Mouse (Mus musculus): ENCODE results near the gene Stat4. TPM values are rescaled to one million over a fixed set of nuclear protein-coding genes. Genes with fewer than 3 reads are reported as not detected.

Gene Stat4
- polyA plus RNA-seq, 1 experiment from 2014 or later, result 0.38 TPM

GRCm38 (mm10) chr1:52055947-52056346 is 69.0 kb downstream of the Stat4 start:
- Histone ChIP-seq H3K4me3 (ENCODE audit: low read depth, low read length) (no peak overlapping the region), H3K9me3 (ENCODE audit: control insufficient read depth) (no peaks in the 10 kb centered on the region), H3K4me2 (replicated peaks; ENCODE audit: low read depth) (no peak overlapping the region), H3K9ac (ENCODE audit: low read depth, low read length) (no peak overlapping the region), H3K27ac (ENCODE audit: low read depth, low read length) (no peak overlapping the region), H3K27me3 (replicated peaks; ENCODE audit: control insufficient read depth, insufficient read depth, low read length) (no peaks in the 10 kb centered on the region), H3K36me3 (ENCODE audit: control insufficient read depth, insufficient read depth) (no peaks in the 10 kb centered on the region), H3K4me1 (replicated peaks; ENCODE audit: control insufficient read depth, insufficient read depth, low read length) (no peaks in the 10 kb centered on the region)
- WGBS, result 84% methylated on average over 4 of the region's 4 CpGs
- TF ChIP-seq CTCF (IDR thresholded peaks at IDR 0.05; ENCODE audit: low read depth), result no peak
- ATAC-seq, result no peak

GRCm38 (mm10) chr1:52057153-52057552 is 70.2 kb downstream of the Stat4 start:
- 81% methylated on average over 5 of the region's 5 CpGs for WGBS
- Histone ChIP-seq H3K36me3 (ENCODE audit: control insufficient read depth, insufficient read depth) (no peaks in the 10 kb centered on the region), H3K4me1 (replicated peaks; ENCODE audit: control insufficient read depth, insufficient read depth, low read length) (no peaks in the 10 kb centered on the region), H3K27ac (ENCODE audit: low read depth, low read length) (no peak overlapping the region), H3K9ac (ENCODE audit: low read depth, low read length) (no peak overlapping the region), H3K27me3 (replicated peaks; ENCODE audit: control insufficient read depth, insufficient read depth, low read length) (no peaks in the 10 kb centered on the region), H3K4me2 (replicated peaks; ENCODE audit: low read depth) (no peak overlapping the region), H3K4me3 (ENCODE audit: low read depth, low read length) (no peak overlapping the region), H3K9me3 (ENCODE audit: control insufficient read depth) (no peaks in the 10 kb centered on the region)
- no peak for ATAC-seq
- TF ChIP-seq CTCF (IDR thresholded peaks at IDR 0.05; ENCODE audit: low read depth), result no peak

GRCm38 (mm10) chr1:52066276-52066675 is 79.3 kb downstream of the Stat4 start:
- H3K4me2 ChIP-seq (replicated peaks; ENCODE audit: low read depth), result no peak overlapping the region
- no peaks in the 10 kb centered on the region for H3K36me3 ChIP-seq (ENCODE audit: control insufficient read depth, insufficient read depth)
- H3K4me3 ChIP-seq (ENCODE audit: low read depth, low read length), result no peak overlapping the region
- 76% methylated on average over 1 of the region's 1 CpGs for WGBS
- no peak for ATAC-seq
- no peak overlapping the region for H3K9ac ChIP-seq (ENCODE audit: low read depth, low read length)
- H3K9me3 ChIP-seq (ENCODE audit: control insufficient read depth), result no peaks in the 10 kb centered on the region
- no peak overlapping the region for H3K27ac ChIP-seq (ENCODE audit: low read depth, low read length)
- no peaks in the 10 kb centered on the region for H3K4me1 ChIP-seq (replicated peaks; ENCODE audit: control insufficient read depth, insufficient read depth, low read length)
- TF ChIP-seq CTCF (IDR thresholded peaks at IDR 0.05; ENCODE audit: low read depth), result no peak
- H3K27me3 ChIP-seq (replicated peaks; ENCODE audit: control insufficient read depth, insufficient read depth, low read length), result no peaks in the 10 kb centered on the region

- TF ChIP-seq CTCF (IDR thresholded peaks at IDR 0.05; ENCODE audit: low read depth), result no peak
- H3K4me1 ChIP-seq (replicated peaks; ENCODE audit: control insufficient read depth, insufficient read depth, low read length), result no peaks in the 10 kb centered on the region
- no peak overlapping the region for H3K27ac ChIP-seq (ENCODE audit: low read depth, low read length)
- no peaks in the 10 kb centered on the region for H3K27me3 ChIP-seq (replicated peaks; ENCODE audit: control insufficient read depth, insufficient read depth, low read length)
- WGBS, result 59% methylated on average over 3 of the region's 3 CpGs
- H3K9ac ChIP-seq (ENCODE audit: low read depth, low read length), result no peak overlapping the region
- no peak for ATAC-seq
- no peak overlapping the region for H3K4me2 ChIP-seq (replicated peaks; ENCODE audit: low read depth)
- no peak overlapping the region for H3K4me3 ChIP-seq (ENCODE audit: low read depth, low read length)
- H3K9me3 ChIP-seq (ENCODE audit: control insufficient read depth), result no peaks in the 10 kb centered on the region
- H3K36me3 ChIP-seq (ENCODE audit: control insufficient read depth, insufficient read depth), result no peaks in the 10 kb centered on the region
Observed at GRCm38 (mm10) chr1:52066694-52067093, 79.7 kb downstream of the Stat4 start.

- no peak for ATAC-seq
- 45% methylated on average over 10 of the region's 10 CpGs for WGBS
- no peaks in the 10 kb centered on the region for H3K9me3 ChIP-seq (ENCODE audit: control insufficient read depth)
- H3K27me3 ChIP-seq (replicated peaks; ENCODE audit: control insufficient read depth, insufficient read depth, low read length), result 0 out of 2 replicates have a peak, but pooled peaks cover 2% of the 10 kb centered on the region
- no peaks in the 10 kb centered on the region for H3K36me3 ChIP-seq (ENCODE audit: control insufficient read depth, insufficient read depth)
- no peak overlapping the region for H3K27ac ChIP-seq (ENCODE audit: low read depth, low read length)
- no peak overlapping the region for H3K4me2 ChIP-seq (replicated peaks; ENCODE audit: low read depth)
- no peak for TF ChIP-seq CTCF (IDR thresholded peaks at IDR 0.05; ENCODE audit: low read depth)
- no peaks in the 10 kb centered on the region for H3K4me1 ChIP-seq (replicated peaks; ENCODE audit: control insufficient read depth, insufficient read depth, low read length)
- H3K4me3 ChIP-seq (ENCODE audit: low read depth, low read length), result no peak overlapping the region
- no peak overlapping the region for H3K9ac ChIP-seq (ENCODE audit: low read depth, low read length)
Observed at GRCm38 (mm10) chr1:52079724-52080367, 92.9 kb downstream of the Stat4 start.

GRCm38 (mm10) chr1:52080375-52080774 is 93.4 kb downstream of the Stat4 start:
- Histone ChIP-seq H3K9ac (ENCODE audit: low read depth, low read length) (no peak overlapping the region), H3K9me3 (ENCODE audit: control insufficient read depth) (no peaks in the 10 kb centered on the region), H3K36me3 (ENCODE audit: control insufficient read depth, insufficient read depth) (no peaks in the 10 kb centered on the region), H3K27ac (ENCODE audit: low read depth, low read length) (no peak overlapping the region), H3K4me2 (replicated peaks; ENCODE audit: low read depth) (no peak overlapping the region), H3K27me3 (replicated peaks; ENCODE audit: control insufficient read depth, insufficient read depth, low read length) (0 out of 2 replicates have a peak, but pooled peaks cover 2% of the 10 kb centered on the region), H3K4me3 (ENCODE audit: low read depth, low read length) (no peak overlapping the region), H3K4me1 (replicated peaks; ENCODE audit: control insufficient read depth, insufficient read depth, low read length) (no peaks in the 10 kb centered on the region)
- no peak for TF ChIP-seq CTCF (IDR thresholded peaks at IDR 0.05; ENCODE audit: low read depth)
- no peak for ATAC-seq
- 39% methylated on average over 8 of the region's 8 CpGs for WGBS
